9 mouse cellular contexts compared by ENCODE assay signal in genomic region chr9:121284422-121284821, GRCm38 (mm10). TPM values are rescaled to one million over a fixed set of nuclear protein-coding genes. Genes with fewer than 3 reads are reported as not detected.
A peak's percentile ranks its signal among the peaks of the same experiment; 100 is the strongest.
DNase-seq lines count a peak whose midpoint lies in the region; ATAC-seq and TF ChIP-seq lines count a peak whose summit lies in the region.
"Had no signal": no experiment of that assay in that cellular context is flagged by ENCODE, and none has a peak within 500 bp of the region (broad histone marks: within the 10 kb centered on the region; RNA-seq: fewer than 3 reads in every experiment).

No protein-coding gene starts in this region.

- DNase-seq in kidney, adult 9 months, result peak; percentile 55
- DNase-seq in CH12.LX (ENCODE audit: extremely low read depth), result peak; percentile 82
- no peak for DNase-seq in urinary bladder, postnatal 10 days (ENCODE audit: low spot score)
- no peak for DNase-seq in frontal cortex, postnatal 10 days (ENCODE audit: low spot score in 2 of 2)
- DNase-seq in urinary bladder, postnatal 25 days (ENCODE audit: low spot score), result no peak

- peaks cover 9% of the 10 kb centered on the region for H3K79me2 ChIP-seq in CH12.LX (replicated peaks; ENCODE audit: control insufficient read depth, extremely low read depth, insufficient read depth, poor library complexity, severe bottlenecking)

- no peak overlapping the region for H3K4me3 ChIP-seq in kidney, embryonic 16.5 days (ENCODE audit: low read length)
- H3K4me3 ChIP-seq in CH12.LX (replicated peaks in 1 of 3; ENCODE audit: low read depth in 2 of 3, low read length in 2 of 3, poor library complexity in 1 of 3), result peak overlapping the region; percentile 18 to 89 (median 80)
- no peak overlapping the region for H3K4me3 ChIP-seq in bone marrow, adult 2 months (replicated peaks; ENCODE audit: control insufficient read depth, low read depth, low read length)

- peak; percentile 70 to 78; a peak in 3 of 4 replicates for TF ChIP-seq CTCF in CH12.LX (conservative IDR thresholded peaks at IDR 0.05 in 1 of 2, IDR thresholded peaks at IDR 0.05 in 1 of 2; ENCODE audit: low read depth in 2 of 2, low read length in 2 of 2)
- peak; percentile 43 for TF ChIP-seq CTCF in bone marrow, adult 2 months (IDR thresholded peaks at IDR 0.05; ENCODE audit: control insufficient read depth, insufficient read depth, low read length)

- ATAC-seq in kidney, embryonic 16.5 days (ENCODE audit: low FRiP score, low TSS enrichment), result no peak
- ATAC-seq in megakaryocyte-erythroid progenitor cell, adult 5-6 weeks (replicated peaks; ENCODE audit: low FRiP score, low TSS enrichment, poor library complexity, severe bottlenecking), result peak; percentile 39

- TF ChIP-seq POLR2A in CH12.LX (IDR thresholded peaks at IDR 0.05; ENCODE audit: low read depth, low read length), result no peak
- TF ChIP-seq POLR2A in bone marrow, adult 2 months (IDR thresholded peaks at IDR 0.05; ENCODE audit: borderline replicate concordance, control insufficient read depth, low read depth, low read length), result no peak

- WGBS in kidney, embryonic 16.5 days, result 93% methylated on average over 3 of the region's 3 CpGs
- 65% methylated on average over 3 of the region's 3 CpGs for WGBS in bone marrow, adult 2 months

- dilution Hi-C loops in CH12.LX (cut with MboI; ENCODE audit: extremely low pct_ligation_motif_present, extremely low pct_unique_long_range_greater_than_20kb, low sequenced_read_pairs), result no loop called here

- H3K4me2 ChIP-seq in kidney, embryonic 16.5 days (replicated peaks; ENCODE audit: low read depth, low read length), result no peak overlapping the region
- H3K4me2 ChIP-seq in CH12.LX (ENCODE audit: insufficient read depth, low read depth, poor library complexity, severe bottlenecking), result peak overlapping the region; percentile 69; the same call in 1 of the 2 replicates

- TF ChIP-seq EP300 in CH12.LX (IDR thresholded peaks at IDR 0.05; ENCODE audit: low read length), result no peak

- H3K4me1 ChIP-seq in kidney, embryonic 16.5 days (ENCODE audit: insufficient read depth, low read length), result peaks cover 3% of the 10 kb centered on the region; the same call in 1 of the 2 replicates
- peaks cover 3 to 8% of the 10 kb centered on the region in 2 experiments; a peak in 2 of 4 replicates for H3K4me1 ChIP-seq in CH12.LX (ENCODE audit: control insufficient read depth in 1 of 2, insufficient read depth in 2 of 2)
- no peaks in the 10 kb centered on the region; the same call in 1 of the 2 replicates for H3K4me1 ChIP-seq in bone marrow, adult 2 months (ENCODE audit: control insufficient read depth, insufficient read depth, low read length)

- H3K9me3 ChIP-seq in kidney, embryonic 16.5 days (ENCODE audit: low read length), result peaks cover 17% of the 10 kb centered on the region
- peaks cover 24% of the 10 kb centered on the region for H3K9me3 ChIP-seq in CH12.LX (replicated peaks; ENCODE audit: low read length)

- 0 out of 2 replicates have a peak, but pooled peaks cover 3% of the 10 kb centered on the region for H3K36me3 ChIP-seq in kidney, embryonic 16.5 days (ENCODE audit: insufficient read depth, low read length)
- peaks cover 8 to 34% of the 10 kb centered on the region in 2 experiments for H3K36me3 ChIP-seq in CH12.LX (replicated peaks in 1 of 2; ENCODE audit: control insufficient read depth in 1 of 2, insufficient read depth in 1 of 2, low read length in 1 of 2)

- TF ChIP-seq RAD21 in CH12.LX (IDR thresholded peaks at IDR 0.05; ENCODE audit: low read depth, low read length), result peak; percentile 23

- H3K27ac ChIP-seq in kidney, embryonic 16.5 days (ENCODE audit: low read length), result no peak overlapping the region
- no peak overlapping the region for H3K27ac ChIP-seq in CH12.LX (ENCODE audit: insufficient read depth, low read depth)
- H3K27ac ChIP-seq in bone marrow, adult 2 months (ENCODE audit: control insufficient read depth, insufficient read depth, low read depth, low read length, poor library complexity), result no peak overlapping the region
- H3K27ac ChIP-seq: macrophage had no signal

- in situ Hi-C loops in CH12.LX (cut with MboI; ENCODE audit: low pct_ligation_motif_present, low pct_unique_long_range_greater_than_20kb, low sequenced_read_pairs), result no loop called here

- no peaks in the 10 kb centered on the region for H3K27me3 ChIP-seq in kidney, embryonic 16.5 days (ENCODE audit: insufficient read depth, low read length)
- H3K27me3 ChIP-seq in CH12.LX (replicated peaks), result peaks cover 10% of the 10 kb centered on the region

- H3K9ac ChIP-seq in kidney, embryonic 16.5 days (replicated peaks; ENCODE audit: low read length), result no peak overlapping the region
- 0 out of 2 replicates have a peak overlapping the region, but pooled peaks have one; percentile 87 for H3K9ac ChIP-seq in CH12.LX (ENCODE audit: insufficient read depth, low read depth)

TF ChIP-seq in CH12.LX, 34 proteins besides CTCF, POLR2A, EP300 and RAD21:
- peak; percentile 40; the same call in 1 of the 2 replicates for TF ChIP-seq SIN3A (IDR thresholded peaks at IDR 0.05; ENCODE audit: low read length)
- TF ChIP-seq MAX (IDR thresholded peaks at IDR 0.05; ENCODE audit: low read length), result no peak
- TF ChIP-seq RCOR1 (conservative IDR thresholded peaks at IDR 0.05; ENCODE audit: low read depth, low read length), result no peak
- no peak for TF ChIP-seq CHD2 (IDR thresholded peaks at IDR 0.05; ENCODE audit: low read length)
- TF ChIP-seq ELF1 (IDR thresholded peaks at IDR 0.05; ENCODE audit: low read depth, low read length), result peak; percentile 69
- TF ChIP-seq NRF1 (IDR thresholded peaks at IDR 0.05; ENCODE audit: low read depth, low read length), result no peak
- 0 out of 2 replicates have a peak, but pooled peaks have one; percentile 20 for TF ChIP-seq ZNF384 (IDR thresholded peaks at IDR 0.05; ENCODE audit: low read depth, low read length)
- peak; percentile 51 for TF ChIP-seq SMC3 (IDR thresholded peaks at IDR 0.05; ENCODE audit: low read depth, low read length)
TF ChIP-seq in CH12.LX: peak in this region for 4.

RNA-seq across cellular contexts. Expression of gene Ulk4, which starts 7.4 kb away (rescaled TPM):
- 144 and 148 TPM in 2 replicates for polyA plus RNA-seq in kidney, embryonic 16.5 days (2015; fragmentation: Nextera tagmentation; extraction: Ambion mirVana)
- total RNA-seq in CH12.LX (2012; rRNA removed) (18.5 and 23.3 TPM in 2 replicates), CH12.LX (2014; rRNA removed) (1.4 and 1.6 TPM in 2 replicates)
- 11.0 and 25.8 TPM in 2 replicates for polyA plus RNA-seq in CH12.LX (2012; ENCODE audit: insufficient read length, low read depth)
- polyA plus RNA-seq in bone marrow, adult 2 months (2011; ENCODE audit: insufficient read depth, insufficient read length, low replicate concordance, missing spikeins), result not detected in 2 replicates
- total RNA-seq in megakaryocyte-erythroid progenitor cell, adult 5-6 weeks (2014; fragmentation: Nextera tagmentation), result 0.24 and 1.1 TPM in 2 replicates
- total RNA-seq in megakaryocyte-erythroid progenitor cell, adult 5-6 weeks (2017), result 2.0 and 2.7 TPM in 2 replicates

RNA-seq across cellular contexts. Expression of gene Trak1, which starts 12.9 kb away (rescaled TPM):
- polyA plus RNA-seq in kidney, embryonic 16.5 days (2015; fragmentation: Nextera tagmentation; extraction: Ambion mirVana), result 16.2 and 17.7 TPM in 2 replicates
- total RNA-seq in CH12.LX (2012; rRNA removed) (16.5 and 18.1 TPM in 2 replicates), CH12.LX (2014; rRNA removed) (7.0 and 8.2 TPM in 2 replicates)
- polyA plus RNA-seq in CH12.LX (2012; ENCODE audit: insufficient read length, low read depth), result 24.6 and 28.6 TPM in 2 replicates
- polyA plus RNA-seq in bone marrow, adult 2 months (2011; ENCODE audit: insufficient read depth, insufficient read length, low replicate concordance, missing spikeins), result 14.1 and 29.4 TPM in 2 replicates
- total RNA-seq in megakaryocyte-erythroid progenitor cell, adult 5-6 weeks (2014; fragmentation: Nextera tagmentation), result 45.6 and 50.2 TPM in 2 replicates
- total RNA-seq in megakaryocyte-erythroid progenitor cell, adult 5-6 weeks (2017), result 14.2 and 23.2 TPM in 2 replicates

Comparison
In these comparisons a context has a peak if more than half of its experiments do, and no peak if none do; other contexts are left out.
1. DNase-seq: peak in kidney, adult 9 months (single experiment) and CH12.LX (single experiment); none in urinary bladder, postnatal 10 days (single experiment), frontal cortex, postnatal 10 days (0 of 2) and urinary bladder, postnatal 25 days (single experiment).
2. H3K4me3 ChIP-seq: peak in CH12.LX (3 of 3); none in kidney, embryonic 16.5 days (single experiment) and bone marrow, adult 2 months (single experiment).